In the genomic region with DNA sequence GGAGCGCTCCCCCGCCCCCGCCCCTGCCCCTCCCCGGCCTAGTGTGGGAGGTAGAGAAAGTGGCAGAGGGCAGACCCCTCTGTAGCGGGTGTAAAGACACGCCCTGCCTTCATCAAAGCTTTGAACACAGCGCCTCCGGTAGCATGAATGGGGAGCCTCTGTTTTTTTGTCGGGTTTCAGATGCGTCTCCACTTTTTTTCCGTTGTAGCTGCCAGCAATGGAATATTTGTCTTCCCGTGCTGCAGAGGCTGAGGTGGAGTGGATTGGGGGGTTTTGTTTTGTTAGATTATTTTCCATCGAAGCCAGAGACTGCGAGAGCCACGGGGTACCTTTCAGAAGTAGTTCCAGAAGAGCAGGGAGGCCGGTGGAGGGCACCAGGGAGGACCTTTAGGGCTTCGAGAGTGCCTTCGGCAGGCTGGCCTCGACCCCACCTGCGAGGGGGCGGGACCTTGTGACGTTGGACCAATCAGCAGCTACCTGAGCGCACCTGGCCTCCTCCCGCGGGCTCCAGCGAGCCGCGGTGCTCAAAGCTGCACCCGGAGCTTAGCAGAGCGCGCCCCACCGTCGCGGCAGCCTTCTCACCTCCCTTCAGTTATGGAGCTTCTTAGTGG, we compare ENCODE assay signal across 8 mouse cellular contexts. TPM values are rescaled to one million over a fixed set of nuclear protein-coding genes. Genes with fewer than 3 reads are reported as not detected.
DNase-seq lines count a peak whose midpoint lies in the region; ATAC-seq and TF ChIP-seq lines count a peak whose summit lies in the region.

TSS of gene Cdh3 (plus strand) at position 527 of the 611 bp plus-strand sequence.

- peak within 1 kb of the TSS; percentile 22 for H3K4me3 ChIP-seq in thymus, adult 2 months (ENCODE audit: control insufficient read depth, insufficient read depth, low read length)
- peak within 1 kb of the TSS; percentile 55 for H3K4me3 ChIP-seq in kidney, embryonic 15.5 days (replicated peaks)
- peak within 1 kb of the TSS; percentile 42 for H3K4me3 ChIP-seq in lung, postnatal 0 days (ENCODE audit: low read depth, low read length)
- peak within 1 kb of the TSS; percentile 53 for H3K4me3 ChIP-seq in stomach, embryonic 14.5 days (ENCODE audit: low read depth, low read length)

- WGBS in thymus, adult 2 months, result 3% methylated on average over 34 of the region's 34 CpGs
- under 1% methylated on average over 34 of the region's 34 CpGs for WGBS in kidney, embryonic 15.5 days
- 1% methylated on average over 34 of the region's 34 CpGs for WGBS in lung, postnatal 0 days
- 1% methylated on average over 34 of the region's 34 CpGs for WGBS in stomach, embryonic 14.5 days

- H3K36me3 ChIP-seq in thymus, adult 2 months (ENCODE audit: control insufficient read depth, insufficient read depth, low read length), result no peaks in the 10 kb centered on the region
- no peaks in the 10 kb centered on the region for H3K36me3 ChIP-seq in kidney, embryonic 15.5 days
- H3K36me3 ChIP-seq in lung, postnatal 0 days (ENCODE audit: insufficient read depth, low read length), result no peaks in the 10 kb centered on the region
- H3K36me3 ChIP-seq in stomach, embryonic 14.5 days (ENCODE audit: control insufficient read depth, insufficient read depth, low read length), result no peaks in the 10 kb centered on the region

- peaks cover 8% of the 10 kb centered on the region; the same call in 1 of the 2 replicates for H3K4me1 ChIP-seq in thymus, adult 2 months (replicated peaks; ENCODE audit: control insufficient read depth, insufficient read depth, low read length)
- H3K4me1 ChIP-seq in kidney, embryonic 15.5 days, result peaks cover 62% of the 10 kb centered on the region
- H3K4me1 ChIP-seq in lung, postnatal 0 days (ENCODE audit: insufficient read depth, low read depth, low read length), result peaks cover 8% of the 10 kb centered on the region
- H3K4me1 ChIP-seq in stomach, embryonic 14.5 days (ENCODE audit: control insufficient read depth, insufficient read depth, low read length), result peaks cover 27% of the 10 kb centered on the region

- peaks cover 14% of the 10 kb centered on the region for H3K27me3 ChIP-seq in thymus, adult 2 months (ENCODE audit: control insufficient read depth, insufficient read depth, low read length)
- H3K27me3 ChIP-seq in kidney, embryonic 15.5 days, result peaks cover 42% of the 10 kb centered on the region
- peaks cover 8% of the 10 kb centered on the region; the same call in 1 of the 2 replicates for H3K27me3 ChIP-seq in lung, postnatal 0 days (replicated peaks; ENCODE audit: insufficient read depth, low read length)
- no peaks in the 10 kb centered on the region for H3K27me3 ChIP-seq in stomach, embryonic 14.5 days (ENCODE audit: control insufficient read depth, insufficient read depth, low read length)

- H3K4me2 ChIP-seq in kidney, embryonic 15.5 days, result peak within 1 kb of the TSS; percentile 82
- peak within 1 kb of the TSS; percentile 83 for H3K4me2 ChIP-seq in lung, postnatal 0 days (replicated peaks; ENCODE audit: low read depth, low read length)
- peak within 1 kb of the TSS; percentile 79 for H3K4me2 ChIP-seq in stomach, embryonic 14.5 days (replicated peaks; ENCODE audit: low read depth, low read length)

- no peak for TF ChIP-seq POLR2A in thymus, adult 2 months (IDR thresholded peaks at IDR 0.05; ENCODE audit: control insufficient read depth, extremely low read depth, insufficient read depth, low read length, poor library complexity)

- no peaks in the 10 kb centered on the region for H3K9me3 ChIP-seq in kidney, embryonic 15.5 days (replicated peaks)
- no peaks in the 10 kb centered on the region for H3K9me3 ChIP-seq in lung, postnatal 0 days (ENCODE audit: low read length)
- H3K9me3 ChIP-seq in stomach, embryonic 14.5 days (ENCODE audit: control insufficient read depth, low read depth, low read length), result no peaks in the 10 kb centered on the region

- peak within 1 kb of the TSS; percentile 50 for H3K9ac ChIP-seq in kidney, embryonic 15.5 days
- H3K9ac ChIP-seq in lung, postnatal 0 days (replicated peaks; ENCODE audit: low read depth), result no peak within 1 kb of the TSS; the same call in 1 of the 2 replicates
- H3K9ac ChIP-seq in stomach, embryonic 14.5 days (replicated peaks; ENCODE audit: low read depth, low read length), result peak within 1 kb of the TSS; percentile 53

- no peak for TF ChIP-seq CTCF in thymus, adult 2 months (IDR thresholded peaks at IDR 0.05; ENCODE audit: borderline replicate concordance, control insufficient read depth, extremely low read depth, insufficient read depth, low read length, poor library complexity)
- peak; percentile 24; the same call in 1 of the 2 replicates for TF ChIP-seq CTCF in lung, postnatal 0 days (IDR thresholded peaks at IDR 0.05)

- TF ChIP-seq EP300 in lung, postnatal 0 days (IDR thresholded peaks at IDR 0.05), result no peak

- ATAC-seq in kidney, embryonic 15.5 days (replicated peaks; ENCODE audit: low FRiP score), result peak; percentile 66
- peak; percentile 92 for ATAC-seq in lung, postnatal 0 days
- peak; percentile 84 for ATAC-seq in stomach, embryonic 14.5 days (ENCODE audit: insufficient number of reproducible peaks, insufficient read depth, low FRiP score, low read depth)

- peak; percentile 18 for DNase-seq in thymus, adult 2 months
- DNase-seq in thymus, postnatal 10 days (ENCODE audit: low spot score in 2 of 2), result no peak
- DNase-seq in gonadal fat pad, adult 2 months (ENCODE audit: low read depth), result no peak
- peak; percentile 83 for DNase-seq in lung, postnatal 0 days (ENCODE audit: low spot score)
- no peak for DNase-seq in layer of hippocampus, postnatal 10 days (ENCODE audit: low spot score in 2 of 2)
- no peak for DNase-seq in adipocyte (ENCODE audit: low spot score)

- H3K27ac ChIP-seq in thymus, adult 2 months (ENCODE audit: control insufficient read depth, insufficient read depth, low read length), result no peak within 1 kb of the TSS
- peak within 1 kb of the TSS; percentile 89 for H3K27ac ChIP-seq in kidney, embryonic 15.5 days
- H3K27ac ChIP-seq in lung, postnatal 0 days (ENCODE audit: low read length), result no peak within 1 kb of the TSS
- peak within 1 kb of the TSS; percentile 84 for H3K27ac ChIP-seq in stomach, embryonic 14.5 days (ENCODE audit: low read length)

RNA-seq across cellular contexts. Expression of gene Cdh3, which starts in this region (rescaled TPM):
- polyA plus RNA-seq in thymus, adult 2 months (2012; rRNA removed), result 8.0 and 8.2 TPM in 2 replicates
- polyA plus RNA-seq in gonadal fat pad, adult 2 months (2012; rRNA removed), result 30.5 and 47.7 TPM in 2 replicates
- 29.7 and 33.5 TPM in 2 replicates for polyA plus RNA-seq in kidney, embryonic 15.5 days (2015; fragmentation: Nextera tagmentation; extraction: Ambion mirVana)
- polyA plus RNA-seq in lung, postnatal 0 days (2015; fragmentation: Nextera tagmentation; extraction: Ambion mirVana), result 2.3 and 2.6 TPM in 2 replicates
- polyA plus RNA-seq in stomach, embryonic 14.5 days (2014; fragmentation: Nextera tagmentation; extraction: Ambion mirVana), result 18.1 and 18.4 TPM in 2 replicates
- total RNA-seq in layer of hippocampus, postnatal 10 days (2021), result under 1 TPM; 0.11 to 0.32 TPM

Comparison
In these comparisons a context has a peak if more than half of its experiments do, and no peak if none do; other contexts are left out.
1. DNase-seq: peak in thymus, adult 2 months (single experiment) and lung, postnatal 0 days (single experiment); none in thymus, postnatal 10 days (0 of 2), gonadal fat pad, adult 2 months (single experiment), layer of hippocampus, postnatal 10 days (0 of 2) and adipocyte (single experiment).
2. H3K27ac ChIP-seq: peak in kidney, embryonic 15.5 days (single experiment) and stomach, embryonic 14.5 days (single experiment); none in thymus, adult 2 months (single experiment) and lung, postnatal 0 days (single experiment).
3. Peak in every context shown above with its lines, with median percentiles within 50 percentile points of each other: H3K4me3 ChIP-seq, ATAC-seq and H3K4me2 ChIP-seq.